Mouse (Mus musculus) adrenal gland, postnatal 25 days (tissue): Measurements from ENCODE around the gene Mrrf. TPM values are rescaled to one million over a fixed set of nuclear protein-coding genes. Genes with fewer than 3 reads are reported as not detected.
"Not testable (repeated sequence)": the region's sequence is repeated elsewhere in the genome, so short reads cannot be mapped to it uniquely, and the experiment has no call there.

Source experiments
- DNase-seq: peaks from one replicate; pipeline ENCODE4 v3.0.0; 2021; ENCODE audit warnings: mixed read lengths
- total RNA-seq: library from RNA; stranded (reverse); gene quantifications from 2 replicates; pipeline ENCODE4 v1.2.3, GENCODE M21; 2021

The Mrrf gene
- total RNA-seq, 1 experiment from 2014 or later: 24.6 TPM

- DNase-seq: no peak
These were observed 7.1 kb upstream of the Mrrf start for GRCm38 (mm10) chr2:36129051-36129450.

GRCm38 (mm10) chr2:36135887-36136286 lies 302 bp upstream of the Mrrf start:
- no peak for DNase-seq

DNA sequence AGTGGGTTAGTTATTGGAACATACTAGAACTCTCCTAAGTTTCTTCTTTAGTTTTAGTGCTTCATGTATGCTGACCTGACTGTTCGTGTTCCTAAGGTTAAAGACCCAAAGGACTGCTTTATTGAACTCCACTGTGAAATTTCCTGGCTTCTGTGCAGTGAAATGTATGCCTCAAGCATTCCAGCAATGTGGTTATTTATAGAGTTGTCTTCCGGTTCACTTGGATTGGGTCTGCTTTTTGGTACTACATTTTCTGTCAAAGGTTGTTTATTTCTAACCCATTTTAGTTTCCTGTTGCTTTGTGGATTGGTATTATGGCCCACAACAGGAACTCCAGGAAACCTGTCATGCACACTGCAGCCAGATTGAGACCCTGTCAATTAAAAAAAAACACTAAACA lies 2.9 kb downstream of the Mrrf start:
- no peak for DNase-seq

- no peak for DNase-seq
These were observed 12.7 kb downstream of the Mrrf start for GRCm38 (mm10) chr2:36148876-36149365.

DNA sequence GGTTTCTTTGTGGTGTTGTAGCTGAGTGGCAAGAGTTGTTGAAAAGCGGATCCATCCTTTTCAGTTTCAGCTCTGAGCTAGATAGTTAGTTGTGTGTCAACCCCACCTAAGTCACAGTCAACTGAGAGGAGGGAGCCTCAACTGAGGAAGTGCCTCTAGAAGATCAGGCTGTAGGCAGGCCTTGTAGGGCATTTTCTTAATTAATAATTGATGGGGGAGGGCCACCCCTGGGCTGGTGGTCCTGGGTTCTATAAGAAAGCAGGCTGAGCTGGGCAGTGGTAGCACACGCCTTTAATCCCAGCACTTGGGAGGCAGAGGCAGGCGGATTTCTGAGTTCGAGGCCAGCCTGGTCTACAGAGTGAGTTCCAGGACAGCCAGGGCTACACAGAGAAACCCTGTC lies 16.2 kb downstream of the Mrrf start:
- not testable (repeated sequence) for DNase-seq

- DNase-seq: no peak
These were observed 21.3 kb downstream of the Mrrf start for GRCm38 (mm10) chr2:36157461-36157860.

GRCm38 (mm10) chr2:36159336-36159735 lies 23.1 kb downstream of the Mrrf start:
- no peak for DNase-seq

- no peak for DNase-seq
These were observed 31.9 kb downstream of the Mrrf start for GRCm38 (mm10) chr2:36167990-36168618.

- no peak for DNase-seq
These were observed 33.0 kb downstream of the Mrrf start for GRCm38 (mm10) chr2:36169176-36169575.

DNA sequence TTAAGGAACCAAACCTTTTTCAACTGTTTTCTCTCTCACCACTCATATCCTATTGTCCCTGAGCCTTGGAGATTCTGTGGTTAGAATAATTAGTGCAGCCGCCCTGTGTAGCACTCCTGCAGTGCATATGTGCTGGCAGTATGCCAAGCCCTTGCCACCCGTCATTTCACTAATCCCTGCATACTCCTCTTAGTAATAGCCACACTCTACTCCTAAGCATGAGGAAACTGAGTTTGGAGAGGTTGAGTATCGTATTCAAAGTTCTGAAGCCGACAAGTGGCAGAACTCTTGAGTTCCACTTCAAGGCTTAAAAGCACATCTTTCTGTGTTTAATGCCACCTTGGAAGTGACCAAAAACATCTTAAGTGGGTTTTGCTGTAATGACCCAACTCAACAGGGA lies 35.9 kb downstream of the Mrrf start:
- no peak for DNase-seq

DNA sequence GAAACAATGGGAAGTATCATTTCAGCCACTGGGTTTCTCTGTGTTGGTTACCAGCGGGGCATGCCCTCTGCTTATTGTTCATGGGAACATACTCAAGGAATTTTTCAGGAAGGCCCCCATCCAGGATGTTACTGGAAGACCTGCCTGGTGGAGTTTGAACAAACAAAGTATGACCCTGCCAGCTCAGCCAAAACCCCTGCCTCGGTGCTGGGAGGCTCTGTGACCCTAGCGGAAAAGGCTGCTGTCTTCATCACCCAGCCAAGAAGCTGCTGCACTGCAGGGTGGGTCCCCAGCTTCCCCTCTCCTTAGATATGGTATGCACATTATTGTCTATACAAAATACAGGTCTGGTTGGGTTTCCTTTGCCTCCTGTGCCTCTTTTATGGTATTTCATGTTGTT lies 36.4 kb downstream of the Mrrf start:
- DNase-seq: no peak

- no peak for DNase-seq
These were observed 43.3 kb downstream of the Mrrf start for GRCm38 (mm10) chr2:36179487-36179886.

- not testable (repeated sequence) for DNase-seq
These were observed 45.6 kb downstream of the Mrrf start for GRCm38 (mm10) chr2:36181587-36182368.

- DNase-seq: no peak
These were observed 47.1 kb downstream of the Mrrf start for GRCm38 (mm10) chr2:36183278-36183677.

DNA sequence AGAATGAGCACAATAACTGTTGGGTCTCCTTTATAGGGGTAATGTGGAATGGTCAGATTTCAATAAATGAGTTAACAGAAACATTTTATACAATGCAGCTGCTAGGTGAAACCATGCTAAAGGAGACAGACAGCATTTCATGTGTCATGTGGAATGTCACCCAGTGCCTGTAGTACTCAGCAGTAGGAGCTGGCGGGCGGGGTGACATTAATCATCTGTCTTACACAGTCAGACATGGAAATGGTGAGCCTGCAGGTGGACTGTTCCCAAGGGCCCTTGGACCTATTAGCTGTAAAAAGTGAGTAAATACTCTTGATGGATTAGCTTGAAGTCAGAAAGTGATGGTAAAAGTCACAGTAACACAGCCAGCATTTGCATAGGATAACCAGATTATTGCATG lies 48.0 kb downstream of the Mrrf start:
- no peak for DNase-seq

- no peak for DNase-seq
These were observed 48.7 kb downstream of the Mrrf start for GRCm38 (mm10) chr2:36184876-36185275.

DNA sequence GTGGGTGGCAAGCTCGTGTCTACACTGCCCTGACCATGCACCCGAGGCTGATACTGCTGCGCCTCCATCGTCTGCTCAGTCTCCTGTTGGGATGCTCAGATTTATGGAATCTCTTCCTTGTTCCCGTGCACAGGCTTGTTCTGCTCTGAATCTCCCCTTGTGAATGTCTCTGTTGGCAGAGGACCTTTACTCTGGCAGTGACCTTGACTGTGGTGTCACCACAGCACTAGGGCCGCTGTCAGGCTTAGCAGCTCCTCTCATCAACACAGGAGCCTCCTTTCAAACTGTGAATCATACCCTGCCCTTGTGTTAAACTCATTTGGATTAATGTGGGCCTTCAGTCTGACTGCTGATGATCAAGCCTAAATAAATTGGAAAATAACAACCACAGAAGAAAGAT lies 53.0 kb downstream of the Mrrf start:
- DNase-seq: not testable (repeated sequence)

GRCm38 (mm10) chr2:36191098-36191941 lies 55.1 kb downstream of the Mrrf start:
- no peak for DNase-seq

DNA sequence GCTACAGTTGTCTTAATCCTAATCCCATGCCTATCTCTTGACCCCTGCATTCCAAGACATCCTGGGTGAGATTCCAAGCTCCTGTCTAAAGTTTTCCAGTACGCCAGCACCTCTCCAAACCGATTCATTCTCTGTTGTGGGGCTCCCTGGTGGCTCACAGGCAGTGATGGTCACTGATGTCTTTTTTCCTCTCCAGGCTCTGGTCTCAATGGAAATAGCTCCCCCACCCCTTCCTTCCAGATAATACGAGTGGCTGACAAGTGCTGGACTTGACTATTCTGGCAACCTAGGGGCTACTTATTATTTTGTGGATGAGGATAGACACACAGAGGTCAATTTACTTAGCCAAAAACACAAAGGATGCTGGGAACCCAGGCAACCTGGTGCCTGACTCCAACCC lies 60.8 kb downstream of the Mrrf start:
- no peak for DNase-seq

- no peak for DNase-seq
These were observed 62.0 kb downstream of the Mrrf start for GRCm38 (mm10) chr2:36197919-36198881.

DNA sequence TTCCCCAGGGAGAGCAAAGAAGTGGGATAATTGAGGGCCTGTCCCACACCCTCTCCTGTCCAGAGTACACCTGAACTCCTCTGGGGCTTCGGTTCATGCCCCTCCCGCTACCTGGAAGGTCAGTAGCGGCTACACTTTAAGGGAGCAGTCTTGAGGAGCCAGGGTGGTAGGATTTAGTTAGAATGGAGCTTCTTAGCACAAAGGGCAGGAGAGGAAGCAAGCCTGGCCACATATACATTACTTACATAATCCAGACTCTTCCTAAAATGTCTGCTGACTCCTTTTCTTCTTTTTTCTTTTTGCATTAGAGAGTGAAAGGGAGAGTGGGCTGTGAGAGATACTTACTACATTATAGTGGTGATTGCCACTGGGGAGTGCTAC lies 62.7 kb downstream of the Mrrf start:
- no peak for DNase-seq

DNA sequence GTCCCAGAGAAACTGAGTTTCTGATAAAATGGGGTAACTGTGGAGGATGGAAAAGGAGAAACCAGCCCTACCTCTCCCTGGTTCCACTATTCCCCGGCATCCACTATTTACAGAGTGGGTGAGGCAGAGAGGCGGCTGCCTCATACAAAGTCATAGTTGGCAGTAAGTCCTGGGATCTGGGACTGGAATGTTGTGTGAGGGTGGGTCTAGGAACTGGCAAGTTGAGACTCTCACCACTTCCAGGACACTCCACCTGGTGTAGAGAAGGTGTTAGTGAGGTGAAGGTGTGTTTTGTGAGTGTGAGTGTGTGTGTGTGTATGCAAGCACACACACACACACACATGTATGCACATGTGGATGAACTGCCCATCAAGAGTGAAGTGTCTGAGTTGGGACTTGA lies 64.6 kb downstream of the Mrrf start:
- DNase-seq: no peak
